Mouse (Mus musculus): ENCODE results near the gene Sec61g. TPM values are rescaled to one million over a fixed set of nuclear protein-coding genes. Genes with fewer than 3 reads are reported as not detected.

Sec61g gene
- polyA plus RNA-seq, 3 experiments from 2014 or later = 6.5 to 15.0 (median 13.2) TPM

Other genes starting within 250 kb of the Sec61g start
- not detected for gene Egfr, start 243.7 kb upstream of the Sec61g start, polyA plus RNA-seq (2017; shearing (Covaris generic))